In the genomic region with DNA sequence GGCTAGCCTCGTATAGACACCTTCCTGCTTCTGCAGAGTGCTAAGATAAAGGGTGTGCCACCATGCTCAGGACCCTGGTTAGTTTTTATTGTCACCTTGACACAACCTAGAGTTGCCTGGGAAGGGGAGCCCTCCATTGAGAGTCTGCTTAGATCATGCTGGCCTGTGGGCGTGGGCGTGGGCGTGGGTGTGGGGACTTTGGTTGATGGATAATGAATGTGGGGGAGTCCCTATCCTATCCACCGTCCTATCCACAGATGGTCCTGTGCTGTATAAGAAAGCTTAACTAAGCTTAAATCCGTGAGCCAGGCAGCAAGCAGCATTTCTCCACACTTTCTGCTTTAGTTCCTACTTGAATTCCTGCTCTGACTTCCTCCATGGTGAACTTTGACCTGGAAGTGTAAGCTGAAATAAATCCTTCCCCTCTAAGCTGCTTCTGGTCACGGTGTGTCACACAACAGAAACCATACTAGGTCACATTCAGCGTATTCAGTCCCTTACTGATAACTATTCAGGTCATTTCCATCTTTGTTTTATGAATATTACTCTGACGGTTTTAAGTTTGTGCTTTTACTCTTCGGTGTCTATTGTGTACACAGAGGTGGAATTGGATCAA, we compare ENCODE assay signal across 22 mouse cellular contexts.
DNase-seq lines count a peak whose midpoint lies in the region; ATAC-seq lines count a peak whose summit lies in the region.
"Had no signal": no experiment of that assay in that cellular context is flagged by ENCODE, and none has a peak within 500 bp of the region (broad histone marks: within the 10 kb centered on the region; RNA-seq: fewer than 3 reads in every experiment).

No protein-coding gene starts in this region.

- H3K9ac ChIP-seq in kidney, embryonic 16.5 days (replicated peaks; ENCODE audit: low read length) = no peak overlapping the region
- H3K9ac ChIP-seq: embryonic facial prominence, embryonic 13.5 days; forebrain, embryonic 12.5 days; heart, embryonic 12.5 days; limb, embryonic 12.5 days; liver, embryonic 12.5 days; midbrain, embryonic 15.5 days had no signal

- no peak overlapping the region for H3K4me3 ChIP-seq in kidney, embryonic 16.5 days (ENCODE audit: low read length)
- H3K4me3 ChIP-seq: embryonic facial prominence, embryonic 13.5 days; erythroblast, embryonic 14.5 days; forebrain, embryonic 12.5 days; heart, embryonic 12.5 days; limb, embryonic 12.5 days; liver, embryonic 12.5 days; midbrain, embryonic 15.5 days had no signal

- H3K36me3 ChIP-seq in kidney, embryonic 16.5 days (ENCODE audit: insufficient read depth, low read length) = peaks cover 7% of the 10 kb centered on the region
- H3K36me3 ChIP-seq: forebrain, embryonic 12.5 days; midbrain, embryonic 15.5 days had no signal

- 0 out of 2 replicates have a peak overlapping the region, but pooled peaks have one; percentile 24 for H3K27ac ChIP-seq in kidney, embryonic 16.5 days (ENCODE audit: low read length)
- H3K27ac ChIP-seq: embryonic facial prominence, embryonic 13.5 days; forebrain, embryonic 12.5 days; hindbrain, postnatal 0 days; limb, embryonic 12.5 days; liver, embryonic 12.5 days; midbrain, embryonic 15.5 days had no signal

- no peak for DNase-seq in kidney, adult 11 months
- peak; percentile 21 for DNase-seq in retina, postnatal 1 day
- no peak for DNase-seq in retina, embryonic 14.5 days (ENCODE audit: low spot score)
- DNase-seq in R1 (ENCODE audit: low read depth, low spot score) = peak; percentile 56
- no peak for DNase-seq in cerebellum, adult 9-10 months
- DNase-seq: adrenal gland, adult 2 months; cerebellum, adult 11 months; cerebellum, postnatal 10 days; layer of hippocampus, postnatal 36 days; lung, adult 18-20 months; lung, postnatal 4 days had no signal

- no peaks in the 10 kb centered on the region for H3K27me3 ChIP-seq in kidney, embryonic 16.5 days (ENCODE audit: insufficient read depth, low read length)
- H3K27me3 ChIP-seq: embryonic facial prominence, embryonic 13.5 days; forebrain, embryonic 12.5 days; heart, embryonic 12.5 days; limb, embryonic 12.5 days; liver, embryonic 12.5 days; midbrain, embryonic 15.5 days had no signal

- peaks cover 8% of the 10 kb centered on the region; the same call in 1 of the 2 replicates for H3K4me1 ChIP-seq in kidney, embryonic 16.5 days (ENCODE audit: insufficient read depth, low read length)
- H3K4me1 ChIP-seq: forebrain, embryonic 12.5 days; limb, embryonic 12.5 days; midbrain, embryonic 15.5 days had no signal

- ATAC-seq in kidney, embryonic 16.5 days (ENCODE audit: low FRiP score, low TSS enrichment) = peak; percentile 42; the same call in 1 of the 2 replicates
- no peak for ATAC-seq in CD4-positive, CD25-positive, alpha-beta regulatory T cell, adult 4 months
- ATAC-seq: hindbrain, postnatal 0 days; intestine, embryonic 16.5 days; liver, embryonic 12.5 days; midbrain, embryonic 15.5 days had no signal

- 62% methylated on average over 10 of the region's 10 CpGs for WGBS in kidney, embryonic 16.5 days

- peaks cover 4% of the 10 kb centered on the region; the same call in 1 of the 2 replicates for H3K9me3 ChIP-seq in kidney, embryonic 16.5 days (ENCODE audit: low read length)
- H3K9me3 ChIP-seq: embryonic facial prominence, embryonic 13.5 days; forebrain, embryonic 12.5 days; heart, embryonic 12.5 days; limb, embryonic 12.5 days; liver, embryonic 12.5 days; midbrain, embryonic 15.5 days had no signal

- no peak overlapping the region for H3K4me2 ChIP-seq in kidney, embryonic 16.5 days (replicated peaks; ENCODE audit: low read depth, low read length)
- H3K4me2 ChIP-seq: embryonic facial prominence, embryonic 13.5 days; forebrain, embryonic 12.5 days; limb, embryonic 12.5 days; liver, embryonic 12.5 days; midbrain, embryonic 15.5 days had no signal

Comparison
In these comparisons a context has a peak if more than half of its experiments do, and no peak if none do; other contexts are left out.
1. DNase-seq: peak in retina, postnatal 1 day (single experiment) and R1 (single experiment); none in kidney, adult 11 months (single experiment), retina, embryonic 14.5 days (single experiment) and cerebellum, adult 9-10 months (single experiment).